ENCODE assay signal across 26 mouse cellular contexts in genomic region chr1:184169034-184169783, GRCm38 (mm10).
A peak's percentile ranks its signal among the peaks of the same experiment; 100 is the strongest.
DNase-seq lines count a peak whose midpoint lies in the region; ATAC-seq and TF ChIP-seq lines count a peak whose summit lies in the region.
"Had no signal": no experiment of that assay in that cellular context is flagged by ENCODE, and none has a peak within 500 bp of the region (broad histone marks: within the 10 kb centered on the region; RNA-seq: fewer than 3 reads in every experiment).

No protein-coding gene starts in this region.

- no peak overlapping the region for H3K27ac ChIP-seq in lung, embryonic 16.5 days (ENCODE audit: low read length)
- H3K27ac ChIP-seq: embryonic facial prominence, embryonic 13.5 days; forebrain, embryonic 13.5 days; heart, adult 2 months; kidney, embryonic 15.5 days; left cerebral cortex, adult 2 months; liver, embryonic 13.5 days had no signal

- H3K36me3 ChIP-seq in lung, embryonic 16.5 days (ENCODE audit: control insufficient read depth, insufficient read depth, low read length): no peaks in the 10 kb centered on the region
- H3K36me3 ChIP-seq in C2C12 (ENCODE audit: control insufficient read depth, insufficient read depth): no peaks in the 10 kb centered on the region
- H3K36me3 ChIP-seq: embryonic facial prominence, embryonic 13.5 days; heart, embryonic 15.5 days; kidney, embryonic 15.5 days; liver, embryonic 13.5 days had no signal

- TF ChIP-seq POLR2A in lung, adult 2 months (IDR thresholded peaks at IDR 0.05; ENCODE audit: borderline replicate concordance, extremely low read depth, low read depth, low read length): no peak
- TF ChIP-seq POLR2A in brain, embryonic 14.5 days (IDR thresholded peaks at IDR 0.05; ENCODE audit: borderline replicate concordance, extremely low read depth, insufficient read depth, insufficient read length, poor library complexity, severe bottlenecking): no peak

- intact Hi-C loops in heart, postnatal 25 days (cut with DNase I): no loop called here

- H3ac ChIP-seq in C2C12 (ENCODE audit: control insufficient read depth, insufficient read length, low read depth): no peak overlapping the region

- no peaks in the 10 kb centered on the region for H3K27me3 ChIP-seq in lung, embryonic 16.5 days (ENCODE audit: control insufficient read depth, insufficient read depth, low read depth, low read length)
- H3K27me3 ChIP-seq in C2C12 (ENCODE audit: control insufficient read depth, insufficient read depth, insufficient read length): no peaks in the 10 kb centered on the region
- H3K27me3 ChIP-seq: embryonic facial prominence, embryonic 13.5 days; forebrain, embryonic 13.5 days; heart, embryonic 15.5 days; kidney, embryonic 15.5 days; liver, embryonic 13.5 days had no signal

- no peaks in the 10 kb centered on the region for H3K4me1 ChIP-seq in lung, embryonic 16.5 days (replicated peaks; ENCODE audit: control insufficient read depth, insufficient read depth, low read length)
- no peaks in the 10 kb centered on the region for H3K4me1 ChIP-seq in lung, adult 2 months (ENCODE audit: control insufficient read depth, insufficient read depth, low read length)
- H3K4me1 ChIP-seq: embryonic facial prominence, embryonic 13.5 days; forebrain, embryonic 13.5 days; kidney, embryonic 15.5 days; liver, embryonic 13.5 days had no signal

- 41% methylated on average over 7 of the region's 7 CpGs for WGBS in lung, embryonic 16.5 days
- 54% methylated on average over 7 of the region's 7 CpGs for WGBS in lung, adult 2 months

- H3K4me2 ChIP-seq in lung, embryonic 16.5 days (ENCODE audit: low read depth, low read length): no peak overlapping the region
- H3K4me2 ChIP-seq: embryonic facial prominence, embryonic 13.5 days; forebrain, embryonic 13.5 days; heart, embryonic 15.5 days; kidney, embryonic 15.5 days; liver, embryonic 13.5 days had no signal

- H3K9me3 ChIP-seq in lung, embryonic 16.5 days (ENCODE audit: control insufficient read depth, low read length): no peaks in the 10 kb centered on the region
- H3K9me3 ChIP-seq: embryonic facial prominence, embryonic 13.5 days; forebrain, embryonic 13.5 days; heart, embryonic 15.5 days; kidney, embryonic 15.5 days; liver, embryonic 13.5 days had no signal

- no peaks in the 10 kb centered on the region for H3K79me2 ChIP-seq in C2C12 (ENCODE audit: control insufficient read depth, insufficient read depth)

- no peak overlapping the region for H3K9ac ChIP-seq in lung, embryonic 16.5 days (ENCODE audit: low read length)
- H3K9ac ChIP-seq: embryonic facial prominence, embryonic 13.5 days; forebrain, embryonic 13.5 days; heart, embryonic 15.5 days; kidney, embryonic 15.5 days; liver, embryonic 13.5 days had no signal

- no peak for TF ChIP-seq CTCF in lung, adult 2 months (IDR thresholded peaks at IDR 0.05; ENCODE audit: insufficient read depth, low read length)
- TF ChIP-seq CTCF in C2C12 (IDR thresholded peaks at IDR 0.05; ENCODE audit: control insufficient read depth, insufficient read depth, insufficient read length): no peak
- no peak for TF ChIP-seq CTCF in brain, embryonic 14.5 days (IDR thresholded peaks at IDR 0.05; ENCODE audit: borderline replicate concordance, extremely low read depth, insufficient read depth, insufficient read length)

- H3K79me3 ChIP-seq in C2C12 (ENCODE audit: low read depth): no peaks in the 10 kb centered on the region

- ATAC-seq in lung, embryonic 16.5 days (ENCODE audit: low read depth): peak; percentile 71
- ATAC-seq: CD4-positive, CD25-positive, alpha-beta regulatory T cell, adult 4 months; forebrain, embryonic 13.5 days; intestine, postnatal 0 days had no signal

- H3K4me3 ChIP-seq in lung, embryonic 16.5 days (ENCODE audit: low read length): no peak overlapping the region
- no peak overlapping the region for H3K4me3 ChIP-seq in lung, adult 2 months (replicated peaks; ENCODE audit: extremely low read depth, low read depth, low read length)
- no peak overlapping the region for H3K4me3 ChIP-seq in C2C12 (ENCODE audit: insufficient read depth, poor library complexity, severe bottlenecking)
- H3K4me3 ChIP-seq: embryonic facial prominence, embryonic 13.5 days; erythroblast, embryonic 14.5 days; forebrain, embryonic 13.5 days; heart, adult 2 months; heart, embryonic 15.5 days; kidney, embryonic 15.5 days; left cerebral cortex, adult 2 months; liver, embryonic 13.5 days had no signal

- peak; percentile 72 for DNase-seq in heart, adult 11 months
- no peak for DNase-seq in heart, postnatal 25 days (ENCODE audit: low spot score)
- DNase-seq in lung, adult 2 months: no peak
- peak; percentile 21 for DNase-seq in brain, embryonic 14.5 days (ENCODE audit: low read depth)
- DNase-seq in spleen, postnatal 36 days (ENCODE audit: low spot score in 2 of 2): no peak
- no peak for DNase-seq in gastrocnemius, postnatal 4 days (ENCODE audit: low spot score in 2 of 2)
- DNase-seq: adrenal gland, adult 2 months; cerebellum, adult 18-20 months; cerebellum, postnatal 25 days; embryo, embryonic 11 days; gastrocnemius, postnatal 10 days; heart, adult 2 months; heart, postnatal 4 days; kidney, postnatal 4 days; liver, embryonic 13.5 days; thymus, postnatal 14 days had no signal

TF ChIP-seq in C2C12, 6 proteins besides CTCF, POLR2A, EP300 and RAD21:
- TF ChIP-seq USF1 (IDR thresholded peaks at IDR 0.05; ENCODE audit: low read depth) (no peak), FOSL1 (IDR thresholded peaks at IDR 0.05; ENCODE audit: insufficient read depth, low read length, poor library complexity, severe bottlenecking) (no peak), CEBPB (IDR thresholded peaks at IDR 0.05; ENCODE audit: low read depth) (no peak), MYOG (IDR thresholded peaks at IDR 0.05; ENCODE audit: control insufficient read depth, extremely low read depth, insufficient read length) (no peak), MAX (IDR thresholded peaks at IDR 0.05) (no peak), MYOD1 (IDR thresholded peaks at IDR 0.05; ENCODE audit: control insufficient read depth, insufficient read length, low read depth) (peak; percentile 55)

Comparison
In these comparisons a context has a peak if more than half of its experiments do, and no peak if none do; other contexts are left out.
1. DNase-seq: peak in heart, adult 11 months (single experiment) and brain, embryonic 14.5 days (single experiment); none in heart, postnatal 25 days (single experiment), lung, adult 2 months (single experiment), spleen, postnatal 36 days (0 of 2) and gastrocnemius, postnatal 4 days (0 of 2).